Comparison of ENCODE assay signal across 8 mouse cellular contexts in the genomic region with DNA sequence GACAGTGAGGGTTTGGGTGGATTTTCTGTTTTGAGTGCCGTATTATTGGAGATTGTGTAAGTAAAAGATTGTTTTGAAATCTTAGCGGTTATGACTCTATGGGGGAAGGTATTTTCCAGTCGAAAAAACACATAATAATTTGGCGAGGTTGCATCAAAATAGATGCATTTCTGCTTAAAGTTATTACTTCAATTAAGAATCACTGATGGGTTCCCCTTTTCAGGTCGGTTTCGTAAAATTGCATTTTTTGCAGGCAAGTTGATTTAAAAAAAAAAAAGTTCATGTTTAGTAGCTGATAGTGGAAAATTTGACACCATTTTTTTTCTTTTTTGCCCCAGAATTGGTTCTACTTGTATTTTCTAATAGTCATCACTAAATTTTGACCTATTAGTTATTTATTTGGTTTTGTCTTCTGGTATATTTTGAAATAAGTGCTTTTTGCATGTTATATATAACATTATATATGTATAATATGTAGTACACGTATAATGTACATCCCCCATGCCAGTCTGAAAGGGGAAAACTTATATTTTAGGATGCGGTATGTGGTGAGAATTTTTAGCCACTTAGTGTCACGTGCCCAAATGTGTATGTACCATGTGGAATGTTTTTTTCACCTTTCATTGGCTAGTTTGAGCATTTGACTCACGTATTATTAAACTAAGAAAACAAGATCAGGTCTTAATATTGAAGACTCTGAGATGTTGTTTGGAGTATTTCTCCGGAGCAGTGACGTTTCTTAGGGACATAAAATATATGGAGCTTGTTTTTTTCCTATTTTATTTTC. TPM values are rescaled to one million over a fixed set of nuclear protein-coding genes. Genes with fewer than 3 reads are reported as not detected.
DNase-seq lines count a peak whose midpoint lies in the region; ATAC-seq and TF ChIP-seq lines count a peak whose summit lies in the region.

No protein-coding gene starts in this region.

- H3K9me3 ChIP-seq in liver, embryonic 11.5 days (ENCODE audit: control insufficient read depth, low read length) = no peaks in the 10 kb centered on the region

- peak overlapping the region; percentile 86 for H3K4me2 ChIP-seq in liver, embryonic 11.5 days

- no peaks in the 10 kb centered on the region for H3K27me3 ChIP-seq in cerebellum, adult 2 months (ENCODE audit: control insufficient read depth, insufficient read depth, low read length)
- no peaks in the 10 kb centered on the region for H3K27me3 ChIP-seq in liver, embryonic 11.5 days (replicated peaks; ENCODE audit: control insufficient read depth, insufficient read depth, low read length)

- no peak for ATAC-seq in liver, embryonic 11.5 days (replicated peaks; ENCODE audit: low FRiP score)
- ATAC-seq in megakaryocyte-erythroid progenitor cell, adult 5-6 weeks (replicated peaks; ENCODE audit: low FRiP score, low TSS enrichment, poor library complexity, severe bottlenecking) = no peak

- no peak for TF ChIP-seq CTCF in cerebellum, adult 2 months (IDR thresholded peaks at IDR 0.05; ENCODE audit: borderline replicate concordance, insufficient read depth, low read depth, low read length)

- DNase-seq in cerebellum, adult 2 months = no peak
- DNase-seq in cerebellum, postnatal 25 days = no peak
- DNase-seq in thymus, postnatal 0 days (ENCODE audit: low spot score) = peak; percentile 11
- no peak for DNase-seq in thymus, postnatal 14 days
- no peak for DNase-seq in liver, embryonic 11.5 days (ENCODE audit: low spot score)
- no peak for DNase-seq in retina, postnatal 1 day
- DNase-seq in layer of hippocampus, adult 18-20 months (ENCODE audit: low spot score in 2 of 2) = no peak

- H3K27ac ChIP-seq in cerebellum, adult 2 months (ENCODE audit: insufficient read depth, low read length) = no peak overlapping the region; the same call in 1 of the 2 replicates
- peak overlapping the region; percentile 100 for H3K27ac ChIP-seq in liver, embryonic 11.5 days (ENCODE audit: low read depth, low read length)

- WGBS in cerebellum, adult 2 months = 3% methylated on average over 12 of the region's 12 CpGs
- 13% methylated on average over 12 of the region's 12 CpGs for WGBS in liver, embryonic 11.5 days

- H3K4me3 ChIP-seq in cerebellum, adult 2 months (replicated peaks; ENCODE audit: insufficient read depth, low read depth, low read length) = peak overlapping the region; percentile 97
- peak overlapping the region; percentile 83 for H3K4me3 ChIP-seq in liver, embryonic 11.5 days (ENCODE audit: low read depth, low read length)

- H3K4me1 ChIP-seq in cerebellum, adult 2 months (ENCODE audit: control insufficient read depth, insufficient read depth, low read length) = peaks cover 5% of the 10 kb centered on the region; the same call in 1 of the 2 replicates
- peaks cover 15% of the 10 kb centered on the region for H3K4me1 ChIP-seq in liver, embryonic 11.5 days (replicated peaks; ENCODE audit: control insufficient read depth, insufficient read depth, low read length)

- TF ChIP-seq POLR2A in cerebellum, adult 2 months (IDR thresholded peaks at IDR 0.05; ENCODE audit: borderline replicate concordance, insufficient read depth, low read length) = no peak

- peaks cover 4% of the 10 kb centered on the region; the same call in 1 of the 2 replicates for H3K36me3 ChIP-seq in liver, embryonic 11.5 days (ENCODE audit: control insufficient read depth, insufficient read depth, low read length)

- peak overlapping the region; percentile 95 for H3K9ac ChIP-seq in liver, embryonic 11.5 days (ENCODE audit: low read depth, low read length)

RNA-seq across cellular contexts. Expression of a gene that starts 1.3 kb away (rescaled TPM):
- polyA plus RNA-seq in cerebellum, adult 2 months (2012; rRNA removed) = 55.2 and 58.9 TPM in 2 replicates
- 41.6 and 45.7 TPM in 2 replicates for polyA plus RNA-seq in thymus, postnatal 0 days (2015; fragmentation: Nextera tagmentation; extraction: Ambion mirVana)
- polyA plus RNA-seq in liver, embryonic 11.5 days (2014; fragmentation: Nextera tagmentation; extraction: Ambion mirVana) = 14.9 and 16.1 TPM in 2 replicates
- total RNA-seq in megakaryocyte-erythroid progenitor cell, adult 5-6 weeks (2014; fragmentation: Nextera tagmentation) = 2.8 and 8.2 TPM in 2 replicates
- total RNA-seq in megakaryocyte-erythroid progenitor cell, adult 5-6 weeks (2017) = 1.4 and 4.3 TPM in 2 replicates
- 10 to 100 TPM; 29.9 to 31.3 TPM for total RNA-seq in layer of hippocampus, adult 18-20 months (2021)

RNA-seq across cellular contexts. Expression of a gene that starts 1.3 kb away (rescaled TPM):
- polyA plus RNA-seq in cerebellum, adult 2 months (2012; rRNA removed) = 198 and 201 TPM in 2 replicates
- 517 and 543 TPM in 2 replicates for polyA plus RNA-seq in thymus, postnatal 0 days (2015; fragmentation: Nextera tagmentation; extraction: Ambion mirVana)
- 254 and 264 TPM in 2 replicates for polyA plus RNA-seq in liver, embryonic 11.5 days (2014; fragmentation: Nextera tagmentation; extraction: Ambion mirVana)
- 148 and 275 TPM in 2 replicates for total RNA-seq in megakaryocyte-erythroid progenitor cell, adult 5-6 weeks (2014; fragmentation: Nextera tagmentation)
- 249 and 303 TPM in 2 replicates for total RNA-seq in megakaryocyte-erythroid progenitor cell, adult 5-6 weeks (2017)
- 100 to 1,000 TPM; 163 to 172 TPM for total RNA-seq in layer of hippocampus, adult 18-20 months (2021)

RNA-seq across cellular contexts. Expression of a gene that starts 10.6 kb away (rescaled TPM):
- polyA plus RNA-seq in cerebellum, adult 2 months (2012; rRNA removed) = 63.2 and 64.2 TPM in 2 replicates
- 1.1 and 1.8 TPM in 2 replicates for polyA plus RNA-seq in thymus, postnatal 0 days (2015; fragmentation: Nextera tagmentation; extraction: Ambion mirVana)
- polyA plus RNA-seq in liver, embryonic 11.5 days (2014; fragmentation: Nextera tagmentation; extraction: Ambion mirVana) = 16.0 and 16.5 TPM in 2 replicates
- 0.28 TPM in 1 of 2 replicates, not detected in the other for total RNA-seq in megakaryocyte-erythroid progenitor cell, adult 5-6 weeks (2014; fragmentation: Nextera tagmentation)
- total RNA-seq in megakaryocyte-erythroid progenitor cell, adult 5-6 weeks (2017) = 0.23 TPM in 1 of 2 replicates, not detected in the other
- total RNA-seq in layer of hippocampus, adult 18-20 months (2021) = 10 to 100 TPM; 30.2 to 33.0 TPM

RNA-seq across cellular contexts. Expression of a gene that starts 17.0 kb away (rescaled TPM):
- 94.1 and 97.5 TPM in 2 replicates for polyA plus RNA-seq in cerebellum, adult 2 months (2012; rRNA removed)
- 8.2 and 12.4 TPM in 2 replicates for polyA plus RNA-seq in thymus, postnatal 0 days (2015; fragmentation: Nextera tagmentation; extraction: Ambion mirVana)
- 11.3 and 13.9 TPM in 2 replicates for polyA plus RNA-seq in liver, embryonic 11.5 days (2014; fragmentation: Nextera tagmentation; extraction: Ambion mirVana)
- total RNA-seq in megakaryocyte-erythroid progenitor cell, adult 5-6 weeks (2014; fragmentation: Nextera tagmentation) = 3.1 and 5.0 TPM in 2 replicates
- 1.4 TPM in 1 of 2 replicates, not detected in the other for total RNA-seq in megakaryocyte-erythroid progenitor cell, adult 5-6 weeks (2017)
- total RNA-seq in layer of hippocampus, adult 18-20 months (2021) = 100 to 1,000 TPM; 114 to 116 TPM

RNA-seq across cellular contexts. Expression of a gene that starts 31.5 kb away (rescaled TPM):
- polyA plus RNA-seq in cerebellum, adult 2 months (2012; rRNA removed) = 247 and 249 TPM in 2 replicates
- 862 and 915 TPM in 2 replicates for polyA plus RNA-seq in thymus, postnatal 0 days (2015; fragmentation: Nextera tagmentation; extraction: Ambion mirVana)
- 2,990 and 3,052 TPM in 2 replicates for polyA plus RNA-seq in liver, embryonic 11.5 days (2014; fragmentation: Nextera tagmentation; extraction: Ambion mirVana)
- 1,807 and 1,840 TPM in 2 replicates for total RNA-seq in megakaryocyte-erythroid progenitor cell, adult 5-6 weeks (2014; fragmentation: Nextera tagmentation)
- total RNA-seq in megakaryocyte-erythroid progenitor cell, adult 5-6 weeks (2017) = 887 and 925 TPM in 2 replicates
- 10 to 100 TPM; 58.5 to 70.8 TPM for total RNA-seq in layer of hippocampus, adult 18-20 months (2021)
